Mouse (Mus musculus) heart, adult 8-10 months (tissue): ENCODE data around the gene Gm20388. TPM values are rescaled to one million over a fixed set of nuclear protein-coding genes. Genes with fewer than 3 reads are reported as not detected.
"Not testable (repeated sequence)": the region's sequence is repeated elsewhere in the genome, so short reads cannot be mapped to it uniquely, and the experiment has no call there.

Experiments
- DNase-seq: peaks from one replicate; pipeline ENCODE4 v3.0.0; 2022; ENCODE audit warnings: low spot score
- total RNA-seq, 4 experiments: library from RNA; stranded (reverse); gene quantifications; 2 replicates each; pipeline ENCODE4 v1.2.4; 2022

Gene Gm20388
- total RNA-seq, 4 experiments from 2014 or later = 4.2 to 6.7 TPM; not detected in 2

GRCm38 (mm10) chr8:120672626-120673229 is 762.1 kb downstream of the Gm20388 start:
- no peak for DNase-seq

- DNase-seq = no peak
Observed at GRCm38 (mm10) chr8:120673298-120673697, 762.7 kb downstream of the Gm20388 start.

GRCm38 (mm10) chr8:120675718-120676117 is 765.1 kb downstream of the Gm20388 start:
- DNase-seq = no peak

- peak; percentile 87 for DNase-seq
Observed at GRCm38 (mm10) chr8:120678447-120678846, 767.8 kb downstream of the Gm20388 start.

GRCm38 (mm10) chr8:120679629-120680387 is 769.2 kb downstream of the Gm20388 start:
- DNase-seq = no peak

GRCm38 (mm10) chr8:120680405-120680804 is 769.8 kb downstream of the Gm20388 start:
- not testable (repeated sequence) for DNase-seq

- DNase-seq = no peak
Observed at GRCm38 (mm10) chr8:120681113-120681512, 770.5 kb downstream of the Gm20388 start.

GRCm38 (mm10) chr8:120683602-120684001 is 773.0 kb downstream of the Gm20388 start:
- DNase-seq = peak; percentile 70

- no peak for DNase-seq
Observed at GRCm38 (mm10) chr8:120684082-120684481, 773.4 kb downstream of the Gm20388 start.

- DNase-seq = peak; percentile 58
Observed at GRCm38 (mm10) chr8:120685097-120685496, 774.5 kb downstream of the Gm20388 start.

- no peak for DNase-seq
Observed at GRCm38 (mm10) chr8:120685591-120685990, 775.0 kb downstream of the Gm20388 start.

GRCm38 (mm10) chr8:120686051-120686450 is 775.4 kb downstream of the Gm20388 start:
- DNase-seq = peak; percentile 54

- DNase-seq = no peak
Observed at GRCm38 (mm10) chr8:120686576-120686975, 775.9 kb downstream of the Gm20388 start.

GRCm38 (mm10) chr8:120687786-120688185 is 777.1 kb downstream of the Gm20388 start:
- peak; percentile 62 for DNase-seq

- DNase-seq = no peak
Observed at GRCm38 (mm10) chr8:120688511-120688910, 777.9 kb downstream of the Gm20388 start.

GRCm38 (mm10) chr8:120692934-120693333 is 782.3 kb downstream of the Gm20388 start:
- no peak for DNase-seq

GRCm38 (mm10) chr8:120693861-120694493 is 783.3 kb downstream of the Gm20388 start:
- no peak for DNase-seq

- DNase-seq = peak; percentile 48
Observed at GRCm38 (mm10) chr8:120696401-120697153, 785.9 kb downstream of the Gm20388 start.

- no peak for DNase-seq
Observed at GRCm38 (mm10) chr8:120697154-120697978, 786.7 kb downstream of the Gm20388 start.

- DNase-seq = no peak
Observed at GRCm38 (mm10) chr8:120697979-120698272, 787.3 kb downstream of the Gm20388 start.

- DNase-seq = no peak
Observed at GRCm38 (mm10) chr8:120698426-120698825, 787.8 kb downstream of the Gm20388 start.
